Mouse (Mus musculus) kidney, postnatal 0 days (tissue): ENCODE measurements at regions not wholly inside any gene's neighbourhood (a gene's known extent, or its start where the extent isn't known, plus 50 kb on each side); places are given as distances from the start of the nearest gene placed in this dataset.

Source experiments
- ATAC-seq: fragments of 200-750 bp; cut with Nextera tagmentation; replicated peaks from 2 replicates; pipeline ENCODE4 v1.8.0; 2017; ENCODE audit warnings: low read depth, moderate number of reproducible peaks, moderate TSS enrichment, moderate library complexity; ENCODE audit not compliant: low FRiP score
- DNase-seq: peaks from one replicate; pipeline ENCODE4 v3.0.0-alpha.2; 2016; ENCODE audit warnings: low spot score
- H3K27ac ChIP-seq: fragments of 300-500 bp; sonication (generic); 2 replicates; pipeline ENCODE4 v1.5.1; 2014; ENCODE audit warnings: mild to moderate bottlenecking
- H3K27me3 ChIP-seq: fragments of 300-500 bp; sonication (generic); 2 replicates; pipeline ENCODE4 v1.6.1; 2014; ENCODE audit warnings: low read length, mixed read lengths; ENCODE audit not compliant: insufficient read depth
- H3K36me3 ChIP-seq: fragments of 300-500 bp; sonication (generic); 2 replicates; pipeline ENCODE4 v1.6.1; 2014; ENCODE audit warnings: low read length, mixed read lengths; ENCODE audit not compliant: insufficient read depth
- H3K4me1 ChIP-seq: fragments of 300-500 bp; sonication (generic); replicated peaks from 2 replicates; pipeline ENCODE4 v1.6.1; 2014; ENCODE audit warnings: antibody characterized with exemption, low read length, mixed read lengths; ENCODE audit not compliant: insufficient read depth
- H3K4me2 ChIP-seq: fragments of 300-500 bp; sonication (generic); 2 replicates; pipeline ENCODE4 v1.6.1; 2014; ENCODE audit warnings: mild to moderate bottlenecking, low read length, moderate library complexity, mixed read lengths
- H3K4me3 ChIP-seq: fragments of 300-500 bp; sonication (generic); replicated peaks from 2 replicates; pipeline ENCODE4 v1.5.1; 2014; ENCODE audit warnings: low read depth, low read length
- H3K9ac ChIP-seq: fragments of 300-500 bp; sonication (generic); 2 replicates; pipeline ENCODE4 v1.6.1; 2014; ENCODE audit warnings: low read depth, low read length
- H3K9me3 ChIP-seq: fragments of 300-500 bp; sonication (generic); replicated peaks from 2 replicates; pipeline ENCODE4 v1.6.1; 2016; ENCODE audit warnings: low read length, inconsistent platforms, mixed read lengths
- CTCF ChIP-seq: IDR thresholded peaks from 2 replicates; pipeline ENCODE4 v1.5.1; 2016; ENCODE audit warnings: antibody characterized with exemption, low read depth, mild to moderate bottlenecking, moderate library complexity
- WGBS: fragments of 180-500 bp; shearing (Covaris S2); extraction: QIAGEN DNeasy Blood & Tissue Kit; methylation state at CpG from one replicate; pipeline ENCODE4 v1.1.7; 2014; 5-methylcytosine and 5-hydroxymethylcytosine counted together

GRCm38 (mm10) chr2:166481774-166482173, 231.9 kb downstream of the Prex1 start:
- no peaks in the 10 kb centered on the region for H3K36me3 ChIP-seq
- TF ChIP-seq CTCF = no peak
- 83% methylated on average over 7 of the region's 7 CpGs for whole genome bisulfite sequencing
- ATAC-seq = no peak
- DNase-seq = no peak
- H3K9ac ChIP-seq = no peak overlapping the region
- no peak overlapping the region for H3K27ac ChIP-seq
- no peaks in the 10 kb centered on the region for H3K27me3 ChIP-seq
- peaks cover 9% of the 10 kb centered on the region; the same call in 1 of the 2 replicates for H3K4me1 ChIP-seq
- H3K4me3 ChIP-seq = no peak overlapping the region
- no peaks in the 10 kb centered on the region for H3K9me3 ChIP-seq
- no peak overlapping the region for H3K4me2 ChIP-seq

DNA sequence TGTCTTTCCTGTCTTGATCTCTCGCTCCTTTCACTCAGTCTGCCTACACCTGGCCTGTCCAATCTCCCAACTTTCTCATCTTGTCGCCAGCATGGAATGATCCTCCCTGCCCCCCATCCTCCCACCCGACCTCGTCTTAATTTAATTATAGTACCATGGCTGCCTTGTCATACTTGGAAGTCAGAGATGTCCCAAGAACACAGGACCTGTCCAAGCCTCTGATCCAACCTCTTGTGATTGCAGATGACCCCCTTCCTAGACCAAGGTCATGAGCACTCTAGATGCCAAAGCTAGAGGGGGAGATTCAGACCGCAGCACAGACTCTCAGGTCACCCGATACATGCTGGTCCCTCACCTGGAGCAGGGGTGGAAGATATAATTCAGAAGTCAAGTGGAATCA, 232.3 kb downstream of the Prex1 start:
- Histone ChIP-seq H3K9ac (no peak overlapping the region), H3K4me2 (no peak overlapping the region), H3K36me3 (no peaks in the 10 kb centered on the region), H3K9me3 (no peaks in the 10 kb centered on the region), H3K27me3 (no peaks in the 10 kb centered on the region), H3K4me1 (peaks cover 9% of the 10 kb centered on the region; the same call in 1 of the 2 replicates), H3K4me3 (no peak overlapping the region), H3K27ac (no peak overlapping the region)
- TF ChIP-seq CTCF = no peak
- ATAC-seq = no peak
- WGBS = 75% methylated on average over 6 of the region's 6 CpGs
- no peak for DNase-seq

- ATAC-seq = no peak
- Histone ChIP-seq H3K9ac (no peak overlapping the region), H3K4me1 (peaks cover 7% of the 10 kb centered on the region; the same call in 1 of the 2 replicates), H3K27ac (no peak overlapping the region), H3K36me3 (no peaks in the 10 kb centered on the region), H3K9me3 (no peaks in the 10 kb centered on the region), H3K4me3 (no peak overlapping the region), H3K27me3 (no peaks in the 10 kb centered on the region), H3K4me2 (no peak overlapping the region)
- TF ChIP-seq CTCF = no peak
- DNase-seq = no peak
- WGBS = 68% methylated on average over 5 of the region's 5 CpGs
Measured at GRCm38 (mm10) chr2:166480883-166481282, 232.7 kb downstream of the Prex1 start.

DNA sequence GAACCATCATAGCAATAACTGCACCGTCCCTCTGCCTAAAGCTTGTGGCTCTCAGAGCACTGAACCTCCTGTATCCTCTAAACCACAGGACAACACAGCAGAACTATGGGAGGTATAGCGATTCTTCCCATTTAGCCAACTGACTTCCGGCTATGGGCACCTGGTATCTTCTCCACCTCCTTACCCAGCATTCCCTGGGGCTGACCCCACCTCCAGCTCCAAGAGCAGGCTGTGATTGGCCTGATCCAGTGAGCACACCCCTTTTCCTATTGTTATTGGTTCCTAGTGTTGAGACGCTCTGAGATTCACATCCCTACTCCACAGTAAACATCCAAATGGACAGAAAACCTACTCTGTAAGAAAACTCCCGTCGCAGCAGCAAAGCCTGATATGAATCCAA, 236.7 kb downstream of the Prex1 start:
- 91% methylated on average over 6 of the region's 6 CpGs for WGBS
- no peak for DNase-seq

DNA sequence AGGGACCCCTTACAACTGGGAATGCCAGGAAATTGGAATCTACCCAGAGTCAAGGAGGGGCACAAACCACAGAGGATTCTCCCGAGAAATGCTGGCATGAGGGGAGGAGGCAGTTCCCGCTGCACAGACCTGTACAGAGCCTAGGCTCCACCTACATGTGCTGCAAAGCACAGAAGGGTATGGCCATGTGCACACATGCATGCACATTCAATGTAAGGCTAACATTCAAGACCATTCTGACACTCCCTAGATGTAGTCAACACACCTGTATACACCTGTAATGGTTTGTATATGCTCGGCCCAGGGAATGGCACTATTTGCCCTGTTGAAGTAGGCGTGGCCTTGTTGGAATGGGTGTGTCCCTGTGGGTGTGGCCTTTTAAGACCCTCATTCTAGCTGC, 238.0 kb downstream of the Prex1 start:
- Histone ChIP-seq H3K4me1 (0 out of 2 replicates have a peak, but pooled peaks cover 3% of the 10 kb centered on the region), H3K36me3 (no peaks in the 10 kb centered on the region), H3K9me3 (no peaks in the 10 kb centered on the region), H3K4me2 (no peak overlapping the region), H3K4me3 (no peak overlapping the region), H3K27me3 (no peaks in the 10 kb centered on the region), H3K27ac (no peak overlapping the region), H3K9ac (no peak overlapping the region)
- DNase-seq (no peak), ATAC-seq (no peak)
- WGBS = 67% methylated on average over 4 of the region's 4 CpGs
- no peak for TF ChIP-seq CTCF

More for the DNA sequence above, 236.7 kb downstream of the Prex1 start:
- no peaks in the 10 kb centered on the region for H3K9me3 ChIP-seq
- H3K9ac ChIP-seq = no peak overlapping the region
- H3K36me3 ChIP-seq = no peaks in the 10 kb centered on the region
- no peaks in the 10 kb centered on the region for H3K27me3 ChIP-seq
- no peak overlapping the region for H3K4me2 ChIP-seq
- H3K4me3 ChIP-seq = no peak overlapping the region
- TF ChIP-seq CTCF = no peak
- no peak for ATAC-seq
- H3K27ac ChIP-seq = no peak overlapping the region
- no peaks in the 10 kb centered on the region for H3K4me1 ChIP-seq

- Histone ChIP-seq H3K9ac (no peak overlapping the region), H3K4me1 (0 out of 2 replicates have a peak, but pooled peaks cover 3% of the 10 kb centered on the region), H3K27ac (no peak overlapping the region), H3K4me2 (no peak overlapping the region), H3K36me3 (no peaks in the 10 kb centered on the region), H3K4me3 (no peak overlapping the region), H3K9me3 (no peaks in the 10 kb centered on the region), H3K27me3 (no peaks in the 10 kb centered on the region)
- no peak for TF ChIP-seq CTCF
- no peak for DNase-seq
- 52% methylated on average over 12 of the region's 12 CpGs for WGBS
- no peak for ATAC-seq
Measured at GRCm38 (mm10) chr2:166474601-166475000, 239.0 kb downstream of the Prex1 start.

DNA sequence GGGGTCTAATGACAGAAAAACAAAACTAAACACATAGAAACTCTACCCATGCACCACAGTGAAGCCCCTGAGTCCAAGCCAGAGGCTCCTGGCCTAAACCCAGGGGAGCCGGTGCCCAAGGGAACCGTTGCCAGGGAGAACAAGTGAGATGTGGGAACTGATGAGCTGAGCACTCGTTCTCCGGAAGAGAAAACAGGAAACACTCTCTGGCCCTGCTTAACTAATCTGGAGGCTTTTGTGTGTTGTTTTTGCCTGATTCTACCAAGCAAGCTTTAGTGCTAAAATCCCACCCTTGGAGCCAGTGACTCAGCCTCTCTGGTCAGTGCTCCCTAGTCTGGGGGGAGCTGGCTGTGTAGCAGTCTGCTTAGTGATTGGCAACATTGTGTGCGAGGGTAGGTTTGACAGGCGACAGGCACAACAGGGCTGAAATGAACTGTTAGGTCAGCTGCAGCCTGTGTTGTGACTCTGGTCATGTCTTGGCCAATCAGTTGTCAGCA, 242.3 kb downstream of the Prex1 start:
- 52% methylated on average over 6 of the region's 6 CpGs for WGBS
- Histone ChIP-seq H3K36me3 (no peaks in the 10 kb centered on the region), H3K27ac (no peak overlapping the region), H3K4me2 (no peak overlapping the region), H3K27me3 (no peaks in the 10 kb centered on the region), H3K9me3 (no peaks in the 10 kb centered on the region), H3K4me1 (0 out of 2 replicates have a peak, but pooled peaks cover 9% of the 10 kb centered on the region), H3K9ac (no peak overlapping the region), H3K4me3 (no peak overlapping the region)
- DNase-seq (no peak), ATAC-seq (no peak)
- no peak for TF ChIP-seq CTCF
